Mouse (Mus musculus): ENCODE results near the gene Olfr385.
"Not testable (repeated sequence)": the region's sequence is repeated elsewhere in the genome, so short reads cannot be mapped to it uniquely, and the experiment has no call there.

Gene Olfr385

DNA sequence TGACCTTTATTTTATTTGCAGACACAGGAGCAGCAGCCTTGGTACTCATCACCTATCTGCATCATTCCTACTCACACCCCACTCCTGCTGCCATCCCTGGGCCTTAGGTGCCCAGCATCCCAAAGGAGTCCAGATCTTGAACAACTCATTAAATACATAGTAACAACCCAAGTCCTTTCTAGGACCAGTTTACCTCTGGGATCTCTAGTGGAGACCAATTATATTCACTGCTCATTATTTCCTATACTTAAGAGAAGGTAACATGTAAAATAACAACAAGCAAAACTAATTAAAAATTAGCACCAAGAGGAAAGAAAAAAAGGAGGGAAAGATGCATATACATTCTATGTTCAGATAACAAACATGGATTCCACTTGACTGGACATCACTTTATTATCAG is at the start of gene Olfr385:
Gene Olfr385, minus strand, starts transcription at position 101 of the 400 bp plus-strand sequence.
- no peak for DNase-seq

DNA sequence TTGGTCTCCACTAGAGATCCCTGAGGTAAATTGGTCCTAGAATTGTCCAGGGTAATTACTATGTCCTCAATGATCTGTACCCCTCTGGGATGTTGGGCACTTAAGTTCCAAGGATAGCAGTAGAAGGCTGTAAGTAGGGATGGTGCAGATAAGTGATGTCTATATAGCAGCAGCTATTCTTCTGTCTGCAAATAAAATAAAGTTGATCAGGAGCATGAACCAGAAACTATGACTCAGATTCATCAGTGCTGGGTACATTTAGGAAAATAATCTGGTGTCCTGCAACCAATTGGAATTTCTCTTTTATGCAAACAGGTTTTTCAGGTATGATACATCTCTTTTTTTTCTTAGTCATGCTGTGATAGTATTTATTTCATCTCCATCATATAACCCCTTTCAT is 5.5 kb upstream of the Olfr385 start, which contains the start of gene Olfr384:
Gene Olfr384, plus strand, starts transcription at position 301 of the 400 bp plus-strand sequence.
- DNase-seq = no peak

DNA sequence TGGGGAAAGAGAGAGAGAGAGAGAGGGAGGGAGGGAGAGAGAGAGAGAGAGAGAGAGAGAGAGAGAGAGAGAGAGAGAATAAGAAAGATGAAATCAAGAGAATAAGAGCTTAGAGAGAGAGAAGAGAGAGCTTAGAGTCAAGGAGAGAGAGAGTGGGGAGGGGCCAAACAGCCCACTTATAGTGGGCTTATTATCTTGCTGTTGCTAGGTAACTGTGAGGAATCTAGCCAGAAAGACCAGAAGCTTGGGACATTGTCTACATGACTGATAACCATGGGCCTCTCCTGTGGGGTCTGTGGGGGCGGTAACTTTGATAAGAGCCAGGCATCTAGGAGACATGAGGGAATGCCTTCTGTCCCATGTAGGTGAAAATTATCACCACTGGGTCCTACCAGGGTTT is 9.6 kb downstream of the Olfr385 start:
- DNase-seq = not testable (repeated sequence)

DNA sequence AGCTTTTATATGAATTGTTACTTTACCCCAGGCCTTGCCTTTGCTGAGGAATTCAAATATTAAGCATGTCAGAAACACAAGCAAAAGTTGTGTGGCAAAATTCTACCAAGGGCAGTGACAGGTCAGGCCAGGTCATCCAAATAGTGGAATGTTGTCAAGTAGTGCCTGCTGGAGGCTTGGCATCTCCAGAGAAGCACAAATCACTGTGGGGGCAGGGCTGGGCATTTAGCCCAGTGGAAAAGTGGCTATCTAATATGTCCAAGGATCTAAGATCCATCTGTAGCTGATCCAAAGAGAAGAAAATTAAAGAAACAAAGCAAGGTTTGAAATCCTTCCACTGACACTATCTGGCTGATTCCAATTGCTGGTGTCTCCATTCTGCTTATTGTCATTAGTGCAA is 12.9 kb downstream of the Olfr385 start:
- DNase-seq = no peak

All from kidney, postnatal 4 days (tissue).